Comparison of ENCODE assay signal across 23 mouse cellular contexts in genomic region chr5:143255802-143256201, GRCm38 (mm10). TPM values are rescaled to one million over a fixed set of nuclear protein-coding genes. Genes with fewer than 3 reads are reported as not detected.
"Had no signal": no experiment of that assay in that cellular context is flagged by ENCODE, and none has a peak within 500 bp of the region (broad histone marks: within the 10 kb centered on the region; RNA-seq: fewer than 3 reads in every experiment).

No protein-coding gene starts in this region.

- H3K9ac ChIP-seq: neural tube, embryonic 15.5 days; stomach, embryonic 15.5 days had no signal

- DNase-seq: retina, postnatal 1 day; right cerebral cortex, adult 18-20 months; right cerebral cortex, postnatal 14 days; right cerebral cortex, postnatal 25 days; right cerebral cortex, postnatal 4 days; spleen, adult 18-20 months; thymus, adult 18-20 months; thymus, adult 2 months; thymus, postnatal 14 days; thymus, postnatal 25 days; thymus, postnatal 36 days; thymus, postnatal 4 days had no signal

- H3K27ac ChIP-seq: neural tube, embryonic 15.5 days; stomach, embryonic 15.5 days; stomach, postnatal 0 days had no signal

- H3K9me3 ChIP-seq: neural tube, embryonic 15.5 days; stomach, embryonic 15.5 days had no signal

- H3K4me2 ChIP-seq: neural tube, embryonic 15.5 days; stomach, embryonic 15.5 days had no signal

- H3K4me3 ChIP-seq: neural tube, embryonic 15.5 days; stomach, embryonic 15.5 days had no signal

RNA-seq across cellular contexts. Expression of gene Spdye4a, which starts 29.1 kb away (rescaled TPM):
- total RNA-seq: neutrophil, adult 5-6 weeks had no signal
- polyA plus RNA-seq: neural tube, embryonic 15.5 days; small intestine, adult 2 months; spleen, adult 2 months; stomach, embryonic 14.5 days; stomach, embryonic 15.5 days; stomach, embryonic 16.5 days; stomach, postnatal 0 days; thymus, adult 2 months; thymus, postnatal 0 days; urinary bladder, adult 2 months had no signal

RNA-seq across cellular contexts. Expression of gene Zfp853, which starts 37.6 kb away (rescaled TPM):
- total RNA-seq: neutrophil, adult 5-6 weeks had no signal
- polyA plus RNA-seq: testis, adult 2 months had no signal
